Mouse (Mus musculus) MEL (cell line): ENCODE measurements around the gene Nup210l.

Experiments used
- CHD2 ChIP-seq: IDR thresholded peaks from 2 replicates; pipeline ENCODE4 v1.6.1; 2011; ENCODE audit warnings: low read length, improper control_type of control experiment
- CTCF ChIP-seq, 3 experiments: IDR thresholded peaks in 2 of 3; conservative IDR thresholded peaks in 1 of 3; 2 replicates each; pipeline ENCODE4 v1.5.1; 2011 to 2012; ENCODE audit warnings: low read length in 3 of 3, low read depth in 2 of 3, mild to moderate bottlenecking in 2 of 3, improper control_type of control experiment in 1 of 3, inconsistent platforms in 1 of 3, mixed read lengths in 1 of 3, moderate library complexity in 1 of 3; ENCODE audit not compliant: control insufficient read depth in 1 of 3, insufficient read depth in 1 of 3, poor library complexity in 1 of 3, severe bottlenecking in 1 of 3
- GABPA ChIP-seq: IDR thresholded peaks from 2 replicates; pipeline ENCODE4 v1.6.1; 2012; ENCODE audit warnings: low read depth, mild to moderate bottlenecking, inconsistent platforms, low read length, improper control_type of control experiment, moderate library complexity
- GATA1 ChIP-seq: IDR thresholded peaks from 2 replicates; pipeline ENCODE4 v1.6.1; 2011; ENCODE audit warnings: low read depth, low read length, improper control_type of control experiment
- HCFC1 ChIP-seq: IDR thresholded peaks from 2 replicates; pipeline ENCODE4 v1.6.1; 2012; ENCODE audit warnings: low read depth, mild to moderate bottlenecking, inconsistent platforms, low read length, improper control_type of control experiment, moderate library complexity
- JUND ChIP-seq: IDR thresholded peaks from 2 replicates; pipeline ENCODE4 v1.6.1; 2011; ENCODE audit warnings: low read depth, mild to moderate bottlenecking, improper control_type of control experiment, low read length
- MAX ChIP-seq: IDR thresholded peaks from 2 replicates; pipeline ENCODE4 v1.6.1; 2011; ENCODE audit warnings: low read length, improper control_type of control experiment
- MAZ ChIP-seq: IDR thresholded peaks from 2 replicates; pipeline ENCODE4 v1.6.1; 2012; ENCODE audit warnings: low read depth, mild to moderate bottlenecking, inconsistent platforms, low read length, improper control_type of control experiment
- MEF2A ChIP-seq: IDR thresholded peaks from 2 replicates; pipeline ENCODE4 v1.6.1; 2014; ENCODE audit warnings: low read depth, mild to moderate bottlenecking, inconsistent platforms, low read length, improper control_type of control experiment; ENCODE audit not compliant: poor library complexity, insufficient replicate concordance, severe bottlenecking; ENCODE audit errors: extremely low read depth
- MXI1 ChIP-seq: IDR thresholded peaks from 2 replicates; pipeline ENCODE4 v1.6.1; 2011; ENCODE audit warnings: mild to moderate bottlenecking, low read depth, low read length, improper control_type of control experiment
- MYB ChIP-seq: IDR thresholded peaks from 2 replicates; pipeline ENCODE4 v1.6.1; 2011; ENCODE audit warnings: mild to moderate bottlenecking, low read depth, low read length, improper control_type of control experiment
- POLR2A ChIP-seq, 2 experiments: IDR thresholded peaks; 2 replicates each; pipeline ENCODE4 v1.6.1; 2011 to 2012; ENCODE audit warnings: low read length in 2 of 2, mild to moderate bottlenecking in 2 of 2, control low read depth in 1 of 2, improper control_type of control experiment in 1 of 2, low read depth in 1 of 2, moderate library complexity in 1 of 2; ENCODE audit not compliant: control insufficient read depth in 1 of 2, insufficient read depth in 1 of 2, poor library complexity in 1 of 2
- POLR2AphosphoS2 ChIP-seq: IDR thresholded peaks from 2 replicates; pipeline ENCODE4 v1.6.1; 2011; ENCODE audit warnings: low read length, improper control_type of control experiment
- TAL1 ChIP-seq: IDR thresholded peaks from 2 replicates; pipeline ENCODE4 v1.6.1; 2012; ENCODE audit warnings: mild to moderate bottlenecking, inconsistent platforms, low read length, moderate library complexity, mixed read lengths

DNA sequence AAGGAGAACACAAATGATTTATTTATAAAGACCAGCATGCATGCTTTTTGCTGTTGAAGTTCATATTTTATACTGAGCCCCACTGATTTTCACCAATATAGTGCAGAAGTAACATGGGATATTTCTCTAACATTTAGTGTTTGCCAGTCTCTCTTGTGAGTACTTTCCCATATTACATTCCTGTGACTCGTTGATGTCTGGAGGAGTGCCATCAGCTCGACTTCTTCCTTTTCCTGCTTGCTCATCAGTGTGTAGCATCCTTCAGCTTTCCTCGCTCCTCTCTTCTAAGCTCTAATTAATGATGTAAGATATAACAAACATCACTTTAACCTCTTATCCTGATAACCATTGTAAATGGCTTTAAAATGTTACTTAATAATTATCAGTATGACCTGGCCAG is 41.5 kb downstream of the Nup210l start:
- no peak for TF ChIP-seq CTCF (IDR thresholded peaks at IDR 0.05 in 2 of 3, conservative IDR thresholded peaks at IDR 0.05 in 1 of 3; ENCODE audit: control insufficient read depth in 1 of 3, insufficient read depth in 1 of 3, low read depth in 2 of 3, low read length in 3 of 3, poor library complexity in 1 of 3, severe bottlenecking in 1 of 3)
- no peak for TF ChIP-seq POLR2A (IDR thresholded peaks at IDR 0.05; ENCODE audit: control insufficient read depth in 1 of 2, insufficient read depth in 1 of 2, low read depth in 1 of 2, low read length in 2 of 2, poor library complexity in 1 of 2)
- no peak for TF ChIP-seq TAL1
- no peak for TF ChIP-seq CHD2
- no peak for TF ChIP-seq MAX
- TF ChIP-seq HCFC1 = no peak
- TF ChIP-seq MXI1 = no peak
- TF ChIP-seq JUND = no peak
- no peak for TF ChIP-seq MEF2A
- TF ChIP-seq GABPA = no peak
- TF ChIP-seq MAZ = no peak
- TF ChIP-seq POLR2AphosphoS2 = no peak
- no peak for TF ChIP-seq GATA1
- TF ChIP-seq MYB = no peak
